Mouse (Mus musculus) CH12.LX (cell line): ENCODE measurements around the gene 1700086D15Rik. TPM values are rescaled to one million over a fixed set of nuclear protein-coding genes. Genes with fewer than 3 reads are reported as not detected.

Experiments used
- DNase-seq: peaks from one replicate; pipeline ENCODE4 v3.0.0-alpha.2; 2013; ENCODE audit errors: extremely low read depth
- H3K27ac ChIP-seq: 2 replicates; pipeline ENCODE4 v1.5.1; 2012; ENCODE audit warnings: low read depth, mild to moderate bottlenecking, control low read depth, moderate library complexity; ENCODE audit not compliant: insufficient read depth
- H3K27me3 ChIP-seq: replicated peaks from 2 replicates; pipeline ENCODE3; 2012; ENCODE audit warnings: inconsistent platforms
- H3K36me3 ChIP-seq, 2 experiments: replicated peaks in 1 of 2; 2 replicates each; pipeline versions ENCODE3 to v1.6.1; 2012; ENCODE audit warnings: inconsistent platforms in 1 of 2, low read length in 1 of 2, mild to moderate bottlenecking in 1 of 2, mixed read lengths in 1 of 2, moderate library complexity in 1 of 2; ENCODE audit not compliant: control insufficient read depth in 1 of 2, insufficient read depth in 1 of 2
- H3K4me1 ChIP-seq, 2 experiments: 2 replicates each; pipeline ENCODE4 v1.6.1; 2012; ENCODE audit warnings: inconsistent platforms in 1 of 2, moderate library complexity in 1 of 2; ENCODE audit not compliant: insufficient read depth in 2 of 2, control insufficient read depth in 1 of 2
- H3K4me2 ChIP-seq: 2 replicates; pipeline ENCODE4 v1.6.1; 2012; ENCODE audit warnings: low read depth, mild to moderate bottlenecking, control low read depth; ENCODE audit not compliant: poor library complexity, insufficient read depth, severe bottlenecking
- H3K4me3 ChIP-seq, 3 experiments: fragments of 150-350 bp in 1 of 3; sonication (generic) in 1 of 3; replicated peaks in 1 of 3; 2 replicates each; pipeline versions ENCODE3 to v1.5.1; 2011 to 2012; ENCODE audit warnings: low read depth in 2 of 3, low read length in 2 of 3, mild to moderate bottlenecking in 2 of 3, moderate library complexity in 2 of 3, control low read depth in 1 of 3, improper control_type of control experiment in 1 of 3, inconsistent platforms in 1 of 3, mixed read lengths in 1 of 3; ENCODE audit not compliant: poor library complexity in 1 of 3
- H3K79me2 ChIP-seq: replicated peaks from 2 replicates; pipeline ENCODE4 v1.6.1; 2012; ENCODE audit warnings: mild to moderate bottlenecking, moderate library complexity; ENCODE audit not compliant: control insufficient read depth, poor library complexity, insufficient read depth, severe bottlenecking; ENCODE audit errors: extremely low read depth
- H3K9ac ChIP-seq: 2 replicates; pipeline ENCODE4 v1.6.1; 2012; ENCODE audit warnings: low read depth, mild to moderate bottlenecking, control low read depth, moderate library complexity; ENCODE audit not compliant: insufficient read depth
- H3K9me3 ChIP-seq: replicated peaks from 2 replicates; pipeline ENCODE3; 2012; ENCODE audit warnings: low read length, inconsistent platforms, mixed read lengths
- CHD1 ChIP-seq: IDR thresholded peaks from 2 replicates; pipeline ENCODE4 v1.6.1; 2012; ENCODE audit warnings: low read depth, low read length, improper control_type of control experiment, inconsistent platforms
- E2F4 ChIP-seq: IDR thresholded peaks from 2 replicates; pipeline ENCODE4 v1.6.1; 2011; ENCODE audit warnings: low read depth, low read length, improper control_type of control experiment; ENCODE audit not compliant: insufficient replicate concordance
- ELF1 ChIP-seq: IDR thresholded peaks from 2 replicates; pipeline ENCODE4 v1.6.1; 2014; ENCODE audit warnings: low read depth, mild to moderate bottlenecking, inconsistent platforms, low read length, improper control_type of control experiment
- HCFC1 ChIP-seq: IDR thresholded peaks from 2 replicates; pipeline ENCODE4 v1.6.1; 2012; ENCODE audit warnings: low read depth, mild to moderate bottlenecking, inconsistent platforms, low read length, improper control_type of control experiment
- IRF4 ChIP-seq: IDR thresholded peaks from 2 replicates; pipeline ENCODE4 v1.6.1; 2014; ENCODE audit warnings: low read depth, mild to moderate bottlenecking, inconsistent platforms, low read length, improper control_type of control experiment
- JUN ChIP-seq: IDR thresholded peaks from 2 replicates; pipeline ENCODE4 v1.6.1; 2011; ENCODE audit warnings: low read depth, mild to moderate bottlenecking, low read length, improper control_type of control experiment, moderate library complexity; ENCODE audit not compliant: insufficient read depth
- JUND ChIP-seq: conservative IDR thresholded peaks from 2 replicates; pipeline ENCODE4 v1.6.1; 2011; ENCODE audit warnings: low read depth, low read length, improper control_type of control experiment
- MAFK ChIP-seq: IDR thresholded peaks from 2 replicates; pipeline ENCODE4 v1.6.1; 2011; ENCODE audit warnings: low read length, improper control_type of control experiment; ENCODE audit not compliant: insufficient replicate concordance
- MAX ChIP-seq: IDR thresholded peaks from 2 replicates; pipeline ENCODE4 v1.6.1; 2011; ENCODE audit warnings: low read length, improper control_type of control experiment
- MXI1 ChIP-seq: IDR thresholded peaks from 2 replicates; pipeline ENCODE4 v1.6.1; 2011; ENCODE audit warnings: mild to moderate bottlenecking, low read depth, low read length, improper control_type of control experiment
- MYC ChIP-seq: IDR thresholded peaks from 2 replicates; pipeline ENCODE4 v1.6.1; 2011; ENCODE audit warnings: low read depth, mild to moderate bottlenecking, improper control_type of control experiment, low read length
- SIN3A ChIP-seq: IDR thresholded peaks from 2 replicates; pipeline ENCODE4 v1.6.1; 2012; ENCODE audit warnings: low read length, improper control_type of control experiment, inconsistent platforms
- SMC3 ChIP-seq: IDR thresholded peaks from 2 replicates; pipeline ENCODE4 v1.6.1; 2011; ENCODE audit warnings: low read depth, low read length, improper control_type of control experiment
- TCF12 ChIP-seq: IDR thresholded peaks from 2 replicates; pipeline ENCODE4 v1.6.1; 2014; ENCODE audit warnings: low read depth, mild to moderate bottlenecking, inconsistent platforms, low read length, improper control_type of control experiment
- UBTF ChIP-seq: IDR thresholded peaks from 2 replicates; pipeline ENCODE4 v1.6.1; 2012; ENCODE audit warnings: low read depth, mild to moderate bottlenecking, inconsistent platforms, low read length, improper control_type of control experiment, moderate library complexity
- ZC3H11A ChIP-seq: IDR thresholded peaks from 2 replicates; pipeline ENCODE4 v1.6.1; 2012; ENCODE audit warnings: low read depth, mild to moderate bottlenecking, inconsistent platforms, low read length, improper control_type of control experiment
- ZKSCAN1 ChIP-seq: IDR thresholded peaks from 2 replicates; pipeline ENCODE4 v1.6.1; 2012; ENCODE audit warnings: low read depth, inconsistent platforms, low read length, improper control_type of control experiment, borderline replicate concordance
- dilution Hi-C: fragments of 300-500 bp; cut with MboI; formaldehyde crosslinking; loops from 2 replicates; pipeline ENCODE4 v1.14.3; 2020; ENCODE audit warnings: low sequenced_read_pairs; ENCODE audit not compliant: extremely low pct_unique_long_range_greater_than_20kb, extremely low pct_ligation_motif_present
- in situ Hi-C: fragments of 300-500 bp; cut with MboI; formaldehyde crosslinking; loops from 3 replicates; pipeline ENCODE4 v1.14.3; 2019; ENCODE audit warnings: low sequenced_read_pairs, low pct_ligation_motif_present, low pct_unique_long_range_greater_than_20kb, mixed read lengths
- polyA plus RNA-seq: library from polyadenylated mRNA; unstranded; fragments of >175 nt; gene quantifications from 2 replicates; pipeline ENCODE4 v1.2.1, GENCODE M21; 2012; ENCODE audit warnings: low read depth; ENCODE audit not compliant: insufficient read length
- total RNA-seq, 2 experiments: library from RNA; depleted of rRNA; stranded (reverse); fragments of 300-350 nt in 1 of 2; fragments of >200 nt in 1 of 2; gene quantifications; 2 replicates each; pipeline ENCODE4 v1.2.3; 2012 to 2014

The 1700086D15Rik gene
- total and polyA plus RNA-seq, 3 experiments, result not detected

GRCm38 (mm10) chr11:65139030-65139429 lies 20.7 kb downstream of the 1700086D15Rik start:
- H3K4me1 ChIP-seq, result no peaks in the 10 kb centered on the region
- no peak overlapping the region for H3K4me3 ChIP-seq
- no peak overlapping the region for H3K27ac ChIP-seq
- in situ Hi-C loops, result no loop called here
- H3K36me3 ChIP-seq, result no peaks in the 10 kb centered on the region
- no peak overlapping the region for H3K9ac ChIP-seq
- TF ChIP-seq JUN (no peak), TCF12 (no peak), MYC (no peak), ZC3H11A (no peak), ELF1 (no peak), SIN3A (no peak), E2F4 (no peak), CHD1 (no peak), ZKSCAN1 (no peak), MAX (no peak), HCFC1 (no peak), MAFK (no peak)
- TF ChIP-seq, all 38 proteins: peak for 0
- Histone ChIP-seq H3K9me3 (no peaks in the 10 kb centered on the region), H3K79me2 (no peaks in the 10 kb centered on the region), H3K27me3 (no peaks in the 10 kb centered on the region), H3K4me2 (no peak overlapping the region)
- dilution Hi-C loops, result no loop called here
- DNase-seq, result no peak

- H3K27me3 ChIP-seq, result no peaks in the 10 kb centered on the region
- H3K4me1 ChIP-seq, result no peaks in the 10 kb centered on the region
- no peak overlapping the region for H3K4me2 ChIP-seq
- H3K27ac ChIP-seq, result no peak overlapping the region
- DNase-seq, result no peak
- H3K9ac ChIP-seq, result no peak overlapping the region
- TF ChIP-seq ZC3H11A (no peak), ZKSCAN1 (no peak), UBTF (no peak), JUND (no peak), SMC3 (no peak), MXI1 (no peak), IRF4 (no peak)
- H3K4me3 ChIP-seq, result no peak overlapping the region
- in situ Hi-C loops (no loop called here), dilution Hi-C loops (no loop called here)
- no peaks in the 10 kb centered on the region for H3K79me2 ChIP-seq
- H3K9me3 ChIP-seq, result no peaks in the 10 kb centered on the region
- H3K36me3 ChIP-seq, result no peaks in the 10 kb centered on the region
These were observed 22.5 kb downstream of the 1700086D15Rik start for GRCm38 (mm10) chr11:65137145-65137652.
